Mouse (Mus musculus) testis, adult 2 months (tissue): ENCODE measurements around the gene Eddm3b. TPM values are rescaled to one million over a fixed set of nuclear protein-coding genes. Genes with fewer than 3 reads are reported as not detected.

ENCODE experiments used
- H3K27ac ChIP-seq: fragments of 200-500 bp; 2 replicates; pipeline ENCODE4 v1.5.1; 2012; ENCODE audit warnings: low read depth, low read length; ENCODE audit not compliant: control insufficient read depth, insufficient read depth
- H3K27me3 ChIP-seq: fragments of 200-500 bp; 2 replicates; pipeline ENCODE4 v1.6.1; 2012; ENCODE audit warnings: mild to moderate bottlenecking, low read length, moderate library complexity; ENCODE audit not compliant: control insufficient read depth, insufficient read depth
- H3K36me3 ChIP-seq: fragments of 200-500 bp; 2 replicates; pipeline ENCODE4 v1.6.1; 2012; ENCODE audit warnings: mild to moderate bottlenecking, low read length; ENCODE audit not compliant: control insufficient read depth, insufficient read depth
- H3K4me1 ChIP-seq: fragments of 200-500 bp; 2 replicates; pipeline ENCODE4 v1.6.1; 2012; ENCODE audit warnings: low read length; ENCODE audit not compliant: control insufficient read depth, insufficient read depth
- H3K4me3 ChIP-seq: fragments of 200-500 bp; 2 replicates; pipeline ENCODE4 v1.5.1; 2012; ENCODE audit warnings: low read depth, mild to moderate bottlenecking, low read length, moderate library complexity, mixed read lengths; ENCODE audit not compliant: control insufficient read depth
- CTCF ChIP-seq: fragments of 200-500 bp; IDR thresholded peaks from 2 replicates; pipeline ENCODE4 v1.5.1; 2012; ENCODE audit warnings: low read depth, mild to moderate bottlenecking, inconsistent platforms, low read length, moderate library complexity; ENCODE audit not compliant: control insufficient read depth, insufficient read depth, insufficient replicate concordance
- POLR2A ChIP-seq: fragments of 200-500 bp; IDR thresholded peaks from 2 replicates; pipeline ENCODE4 v1.6.1; 2012; ENCODE audit warnings: low read depth, mild to moderate bottlenecking, inconsistent platforms, low read length, moderate library complexity; ENCODE audit not compliant: control insufficient read depth
- polyA plus RNA-seq: library from polyadenylated mRNA; depleted of rRNA; stranded (reverse); fragments of >200 nt; gene quantifications from 2 replicates; pipeline ENCODE4 v1.2.3, GENCODE M21; 2012

The Eddm3b gene
- polyA plus RNA-seq, 1 experiment, result not detected

DNA sequence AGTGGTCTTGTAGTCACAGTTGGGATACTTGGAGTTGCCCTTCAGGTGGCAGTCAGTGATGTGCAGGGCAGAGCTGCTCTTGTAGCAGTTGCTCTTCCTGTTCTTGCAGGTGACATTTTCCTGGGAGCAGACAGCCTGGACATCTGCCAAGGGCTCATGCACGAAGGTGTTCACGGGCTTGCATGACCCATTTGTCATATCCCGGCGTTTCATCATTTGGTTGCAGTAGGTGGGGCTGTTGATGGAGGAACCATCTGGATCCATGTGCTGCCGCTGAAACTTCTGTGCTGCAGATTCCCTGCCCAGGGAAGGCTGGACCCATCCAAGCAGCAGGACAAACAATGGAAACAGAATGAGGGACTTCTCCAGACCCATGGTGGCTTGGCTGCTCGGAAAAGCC lies 31.3 kb downstream of the Eddm3b start:
- TF ChIP-seq POLR2A (no peak), CTCF (no peak)

DNA sequence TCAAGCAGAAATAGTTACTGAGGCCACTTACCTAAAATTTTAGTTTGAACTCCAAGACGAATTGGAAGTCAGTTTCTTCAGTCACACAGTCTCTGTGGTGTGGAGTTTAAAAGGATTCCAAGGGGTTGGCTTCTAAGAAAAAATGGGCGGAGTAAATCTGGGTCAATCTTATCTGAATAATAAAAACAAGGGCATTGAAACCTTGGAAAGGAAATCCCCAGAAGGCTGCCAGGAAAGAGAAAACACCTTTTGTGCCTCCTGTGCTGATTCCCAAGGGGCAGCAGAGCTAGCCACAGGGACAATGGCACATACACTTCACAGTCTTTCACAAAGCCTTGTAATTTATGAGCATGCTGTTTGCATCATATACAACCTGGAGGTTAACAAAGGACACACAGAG lies 32.5 kb downstream of the Eddm3b start, which contains the start of gene Rnase1:
Gene Rnase1, minus strand, starts transcription at position 101 of the 400 bp plus-strand sequence.
- Histone ChIP-seq H3K4me1 (no peaks in the 10 kb centered on the region), H3K36me3 (no peaks in the 10 kb centered on the region), H3K4me3 (no peak within 1 kb of the TSS), H3K27ac (no peak within 1 kb of the TSS), H3K27me3 (no peaks in the 10 kb centered on the region)
- TF ChIP-seq CTCF (no peak), POLR2A (no peak)

More for the DNA sequence above, 31.3 kb downstream of the Eddm3b start:
- Histone ChIP-seq H3K4me1 (no peaks in the 10 kb centered on the region), H3K27ac (no peak overlapping the region), H3K36me3 (no peaks in the 10 kb centered on the region), H3K27me3 (no peaks in the 10 kb centered on the region), H3K4me3 (no peak overlapping the region)

DNA sequence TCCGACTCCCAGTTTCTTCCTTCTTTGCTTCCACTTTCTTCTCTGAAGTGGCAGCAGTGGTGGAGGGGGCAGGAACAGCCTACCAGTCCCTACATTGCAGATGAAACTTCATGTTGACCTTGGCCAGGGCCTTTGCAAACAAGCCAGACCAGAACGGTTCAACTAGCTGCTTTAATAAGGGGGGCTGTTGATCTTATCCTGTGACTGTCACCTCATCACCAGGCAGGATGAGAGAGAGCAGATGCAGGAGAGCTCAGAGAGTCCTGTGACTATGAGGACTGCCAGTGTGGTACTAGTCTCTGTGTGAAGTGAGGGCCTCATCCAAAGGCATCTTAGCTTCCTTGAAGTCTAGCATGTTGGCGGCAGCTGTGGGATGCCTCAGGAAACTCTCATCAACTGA lies 33.8 kb downstream of the Eddm3b start:
- H3K27ac ChIP-seq, result no peak overlapping the region
- no peak for TF ChIP-seq CTCF
- TF ChIP-seq POLR2A, result no peak
- no peaks in the 10 kb centered on the region for H3K36me3 ChIP-seq
- no peak overlapping the region for H3K4me3 ChIP-seq
- no peaks in the 10 kb centered on the region for H3K4me1 ChIP-seq
- no peaks in the 10 kb centered on the region for H3K27me3 ChIP-seq

DNA sequence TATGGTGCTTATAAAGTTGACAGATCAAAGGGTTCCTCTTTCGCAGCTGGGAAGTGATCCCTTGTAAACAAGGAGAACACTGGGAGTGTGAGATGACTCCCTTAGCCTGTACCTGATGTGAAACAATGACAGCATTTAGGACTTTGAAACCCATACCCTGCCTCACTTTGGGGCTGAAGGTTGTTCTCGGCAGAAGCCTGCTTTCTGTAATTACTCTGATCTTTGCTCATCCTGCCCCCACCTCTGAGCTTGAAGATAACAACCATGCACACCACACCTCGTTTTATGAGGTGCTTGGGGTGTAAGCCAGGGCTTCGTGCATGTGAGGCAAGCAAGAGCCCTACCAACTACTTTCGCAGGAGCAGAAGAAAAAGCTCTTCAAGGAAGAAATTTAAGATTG lies 34.9 kb downstream of the Eddm3b start:
- H3K4me3 ChIP-seq, result no peak overlapping the region
- TF ChIP-seq CTCF (no peak), POLR2A (no peak)
- no peak overlapping the region for H3K27ac ChIP-seq
- no peaks in the 10 kb centered on the region for H3K4me1 ChIP-seq
- H3K36me3 ChIP-seq, result no peaks in the 10 kb centered on the region
- no peaks in the 10 kb centered on the region for H3K27me3 ChIP-seq

DNA sequence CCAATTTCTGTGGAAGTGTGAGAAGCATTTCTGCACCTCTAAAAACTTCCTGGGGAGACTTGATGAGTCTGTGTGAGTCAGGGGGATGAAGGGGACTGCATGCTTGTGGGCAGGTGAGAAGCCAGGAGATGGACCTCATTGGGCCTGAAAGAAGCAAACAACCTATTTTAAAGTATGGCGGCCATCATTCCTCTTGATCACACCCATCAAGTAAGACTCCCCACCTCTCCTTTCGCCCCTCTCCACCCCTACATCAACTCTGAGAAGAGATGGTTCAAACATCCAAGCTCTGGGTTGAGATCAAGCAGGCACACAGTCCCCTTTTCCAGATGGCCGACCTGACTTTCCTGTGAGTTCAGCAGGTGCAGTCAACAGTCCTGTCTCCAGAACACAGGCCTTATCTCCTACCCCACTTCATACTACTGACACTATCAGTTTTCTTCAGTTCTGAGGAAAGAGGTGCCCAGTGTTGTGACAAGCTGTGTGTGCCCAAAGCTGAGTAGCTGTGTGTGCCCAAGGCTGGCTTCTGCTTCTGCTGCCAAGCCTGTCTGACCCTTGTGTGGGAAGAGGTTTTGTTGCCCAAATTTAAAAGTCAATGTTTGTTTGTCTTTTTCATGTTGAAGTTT lies 36.1 kb downstream of the Eddm3b start:
- Histone ChIP-seq H3K27ac (no peak overlapping the region), H3K36me3 (no peaks in the 10 kb centered on the region), H3K4me1 (no peaks in the 10 kb centered on the region), H3K27me3 (no peaks in the 10 kb centered on the region), H3K4me3 (no peak overlapping the region)
- TF ChIP-seq CTCF (no peak), POLR2A (no peak)

DNA sequence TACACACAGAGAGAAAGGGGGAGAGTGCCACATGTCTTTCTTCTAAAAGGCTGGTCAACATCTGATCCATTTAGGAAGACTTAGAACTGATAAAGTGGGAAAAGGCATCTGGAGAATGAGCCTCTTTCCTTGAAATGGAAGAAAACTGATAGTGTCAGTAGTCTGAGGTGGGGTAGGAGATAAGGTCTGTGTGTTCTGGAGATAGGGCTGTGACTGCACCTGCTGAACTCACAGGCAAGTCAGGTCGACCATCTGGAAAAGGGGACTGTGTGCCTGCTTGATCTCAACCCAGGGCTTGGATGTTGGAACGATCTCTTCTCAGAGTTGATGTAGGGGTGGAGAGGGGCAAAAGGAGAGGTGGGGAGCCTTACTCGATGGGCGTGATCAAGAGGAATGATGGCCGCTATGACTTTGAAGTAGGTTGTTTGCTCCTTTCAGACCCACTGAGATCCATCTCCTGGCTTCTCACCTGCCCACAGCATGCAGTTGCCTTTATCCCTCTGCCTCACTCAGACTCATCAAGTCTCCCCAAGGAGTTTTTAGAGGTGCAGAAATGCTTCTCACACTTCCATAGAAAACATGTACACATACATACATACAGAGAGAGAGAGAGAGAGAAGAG lies 38.1 kb downstream of the Eddm3b start:
- Histone ChIP-seq H3K27me3 (no peaks in the 10 kb centered on the region), H3K27ac (no peak overlapping the region), H3K4me1 (no peaks in the 10 kb centered on the region), H3K4me3 (no peak overlapping the region), H3K36me3 (no peaks in the 10 kb centered on the region)
- no peak for TF ChIP-seq CTCF
- no peak for TF ChIP-seq POLR2A

DNA sequence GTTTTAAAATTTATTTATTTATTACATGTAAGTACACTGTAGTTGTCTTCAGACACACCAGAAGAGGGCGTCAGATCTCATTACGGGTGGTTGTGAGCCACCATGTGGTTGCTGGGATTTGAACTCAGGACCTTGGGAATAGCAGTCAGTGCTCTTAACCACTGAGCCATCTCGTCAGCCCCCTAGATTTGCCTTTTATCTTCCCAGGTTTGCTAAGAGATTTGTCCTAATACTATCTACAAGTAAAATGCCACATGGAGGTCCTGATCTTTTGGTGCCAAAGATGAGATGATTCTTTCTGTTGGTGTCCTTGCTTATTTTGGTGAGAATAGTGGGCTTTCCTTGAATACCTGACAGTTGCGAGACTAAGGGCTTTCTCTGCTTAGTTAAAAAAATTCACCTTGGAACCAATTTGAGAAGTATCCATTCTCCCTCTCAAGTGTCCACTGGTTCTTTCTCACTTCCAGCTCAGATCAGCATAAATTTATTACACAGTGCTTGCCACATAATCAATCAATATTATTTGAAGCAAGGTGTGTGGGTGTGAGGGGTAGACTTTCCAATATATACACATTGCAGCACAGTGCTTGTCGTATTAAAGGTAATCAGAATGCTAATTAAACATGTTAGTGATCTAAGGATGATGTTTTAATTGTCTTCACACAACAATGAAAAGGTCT lies 42.0 kb downstream of the Eddm3b start:
- no peak for TF ChIP-seq CTCF
- TF ChIP-seq POLR2A, result no peak
- Histone ChIP-seq H3K36me3 (no peaks in the 10 kb centered on the region), H3K27ac (no peak overlapping the region), H3K4me3 (no peak overlapping the region), H3K4me1 (no peaks in the 10 kb centered on the region), H3K27me3 (no peaks in the 10 kb centered on the region)
